Mouse (Mus musculus): Measurements from ENCODE around the gene Rbm45.

GRCm38 (mm10) chr2:76429855-76430254 is 60.1 kb downstream of the Rbm45 start:
- TF ChIP-seq GATA1 (IDR thresholded peaks at IDR 0.05; ENCODE audit: borderline replicate concordance, low read length) (no peak), FLI1 (IDR thresholded peaks at IDR 0.05; ENCODE audit: low read length) (no peak)
